Mouse (Mus musculus) naive thymus-derived CD4-positive, alpha-beta T cell, adult 2 months (primary cell): ENCODE data around the gene Irf2bp1.

Source experiments
- DNase-seq: peaks from one replicate; pipeline ENCODE4 v3.0.0-alpha.2; 2011; ENCODE audit warnings: low read depth

Irf2bp1 gene

DNA sequence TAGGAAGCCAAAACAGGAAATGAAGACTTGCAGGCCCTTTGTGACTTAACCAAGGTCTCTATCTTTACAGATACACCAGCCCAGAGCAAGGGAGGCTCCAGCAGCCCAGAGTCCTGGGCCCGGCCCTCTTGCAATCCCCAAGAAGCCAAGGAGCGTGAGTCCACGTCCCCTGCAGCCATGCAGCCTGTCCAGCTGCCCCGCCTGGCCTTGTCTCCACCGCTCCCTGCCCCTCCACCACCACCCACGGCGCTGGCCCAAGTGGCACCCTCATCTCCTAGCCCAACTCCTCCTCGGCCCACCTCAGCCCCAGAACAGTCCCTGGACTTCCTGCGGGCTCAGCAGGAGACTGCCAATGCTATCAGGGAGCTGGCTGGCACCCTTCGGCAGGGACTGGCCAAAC is 3.4 kb upstream of the Irf2bp1 start:
- no peak for DNase-seq

DNA sequence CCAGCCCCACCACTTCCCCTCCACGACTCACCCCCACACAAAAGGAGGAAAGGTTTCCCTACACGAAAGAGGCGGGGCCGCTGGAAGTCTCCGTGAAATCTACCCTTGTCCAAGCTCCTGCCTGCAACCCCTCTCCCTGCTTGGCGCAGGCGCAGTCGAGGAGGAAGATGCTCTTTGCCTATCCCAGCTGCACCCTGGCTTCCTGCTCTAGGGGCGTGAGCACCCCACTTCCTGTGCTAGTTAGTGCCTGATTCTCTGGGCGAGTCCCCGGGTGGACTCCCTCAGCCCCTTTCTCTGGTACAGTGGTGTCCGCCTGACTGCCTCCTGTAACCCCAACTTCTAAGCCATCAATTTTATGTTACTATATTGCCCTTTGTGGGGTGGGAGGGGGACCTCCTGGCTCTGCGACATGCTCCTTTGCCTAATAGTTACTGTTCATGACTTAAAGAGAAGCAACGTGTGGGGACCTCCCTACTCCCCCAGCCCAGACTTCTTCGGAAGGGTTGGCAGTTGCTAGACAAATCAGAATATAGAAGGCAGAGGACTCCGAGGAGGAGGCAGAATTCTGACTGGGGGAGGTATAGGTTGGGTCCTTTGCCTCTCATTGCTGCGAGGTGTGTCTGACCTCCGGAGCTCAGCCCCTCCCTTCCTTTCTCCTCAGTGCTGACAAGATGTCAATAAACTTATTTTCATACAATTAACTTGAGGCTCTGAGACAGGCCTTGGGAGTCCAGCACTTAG is 2.6 kb upstream of the Irf2bp1 start:
- DNase-seq, result peak; percentile 88

DNA sequence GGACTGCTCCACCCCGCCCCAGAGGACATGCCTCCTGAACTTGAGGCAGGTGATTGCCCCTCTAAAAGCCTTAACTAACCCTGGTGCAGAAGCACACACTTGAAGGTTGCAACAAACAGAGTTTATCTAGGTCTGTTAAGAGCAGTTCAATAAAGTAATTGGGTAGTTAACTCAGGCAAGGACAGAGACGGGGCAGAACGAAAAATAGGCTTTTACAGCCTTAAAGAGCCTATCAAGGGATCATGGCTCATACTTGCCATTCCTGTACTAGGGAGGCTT is 2.1 kb upstream of the Irf2bp1 start:
- DNase-seq, result no peak

DNA sequence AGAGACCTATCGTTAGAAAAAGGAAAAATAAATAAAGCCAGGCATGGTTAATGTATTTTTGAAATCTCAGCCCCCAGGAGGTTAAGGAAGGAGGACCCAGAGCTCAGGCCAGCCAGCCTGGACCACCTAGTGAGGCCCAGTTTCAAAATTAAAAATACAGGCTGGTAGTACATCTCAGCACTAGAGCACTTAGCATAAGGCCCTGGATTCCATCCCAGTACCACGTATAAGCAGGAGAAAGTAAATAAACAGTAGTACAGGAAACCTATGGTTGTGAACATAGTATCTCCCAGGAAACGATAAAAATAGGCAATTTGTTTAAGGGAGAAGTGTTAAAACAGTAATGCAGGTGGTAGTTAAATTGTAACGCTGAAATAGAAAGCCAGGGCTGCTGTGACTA is 1.7 kb upstream of the Irf2bp1 start:
- no peak for DNase-seq

DNA sequence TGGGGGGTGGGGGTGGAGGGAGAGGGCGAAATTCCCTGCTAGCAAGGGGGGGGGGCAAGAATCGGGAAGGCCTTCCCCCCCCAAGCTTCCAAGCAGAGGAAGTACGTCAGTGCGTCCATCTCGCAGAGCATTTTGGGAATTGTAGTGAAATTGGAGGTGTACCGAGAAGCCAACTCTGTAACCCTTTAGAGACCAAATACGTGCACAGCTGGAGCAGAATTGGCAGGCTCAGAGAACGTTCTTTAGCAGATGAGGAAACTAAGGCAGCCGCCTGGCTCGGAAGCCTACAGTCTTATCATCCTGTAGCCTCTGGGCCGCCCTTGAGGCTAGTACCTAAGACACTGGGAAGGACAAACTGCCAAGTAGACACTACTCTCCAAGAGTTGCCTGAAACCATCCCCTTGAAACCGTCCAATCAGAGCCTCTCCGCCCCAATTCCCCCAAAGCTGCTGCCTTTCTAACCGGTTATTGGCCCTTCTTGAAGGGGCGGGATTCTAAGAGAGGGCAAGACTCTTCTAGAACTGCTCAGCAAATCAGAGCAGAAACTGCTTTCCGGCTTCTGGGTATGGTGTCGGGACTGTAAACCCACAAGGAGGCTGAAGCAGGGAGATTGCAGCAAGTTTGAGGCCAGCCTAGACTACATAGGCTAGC is 871 bp upstream of the Irf2bp1 start:
- DNase-seq, result peak; percentile 79

DNA sequence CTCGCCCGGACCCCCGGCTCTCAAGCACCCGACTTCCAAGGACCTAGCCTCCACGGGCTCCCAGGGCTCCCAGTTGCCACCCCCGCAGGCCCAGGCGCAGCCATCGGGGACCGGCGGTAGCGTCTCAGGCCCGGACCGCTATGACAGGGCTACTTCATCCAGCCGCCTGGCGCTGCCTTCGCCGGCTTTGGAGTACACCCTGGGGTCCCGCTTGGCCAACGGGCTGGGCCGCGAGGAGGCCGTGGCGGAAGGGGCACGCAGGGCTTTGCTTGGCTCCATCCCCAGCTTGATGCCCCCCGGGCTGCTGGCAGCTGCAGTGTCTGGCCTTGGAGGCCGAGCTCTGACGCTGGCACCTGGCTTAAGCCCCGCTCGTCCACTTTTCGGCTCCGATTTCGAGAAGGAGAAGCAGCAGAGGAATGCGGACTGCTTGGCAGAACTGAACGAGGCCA is 811 bp downstream of the Irf2bp1 start:
- DNase-seq, result no peak

DNA sequence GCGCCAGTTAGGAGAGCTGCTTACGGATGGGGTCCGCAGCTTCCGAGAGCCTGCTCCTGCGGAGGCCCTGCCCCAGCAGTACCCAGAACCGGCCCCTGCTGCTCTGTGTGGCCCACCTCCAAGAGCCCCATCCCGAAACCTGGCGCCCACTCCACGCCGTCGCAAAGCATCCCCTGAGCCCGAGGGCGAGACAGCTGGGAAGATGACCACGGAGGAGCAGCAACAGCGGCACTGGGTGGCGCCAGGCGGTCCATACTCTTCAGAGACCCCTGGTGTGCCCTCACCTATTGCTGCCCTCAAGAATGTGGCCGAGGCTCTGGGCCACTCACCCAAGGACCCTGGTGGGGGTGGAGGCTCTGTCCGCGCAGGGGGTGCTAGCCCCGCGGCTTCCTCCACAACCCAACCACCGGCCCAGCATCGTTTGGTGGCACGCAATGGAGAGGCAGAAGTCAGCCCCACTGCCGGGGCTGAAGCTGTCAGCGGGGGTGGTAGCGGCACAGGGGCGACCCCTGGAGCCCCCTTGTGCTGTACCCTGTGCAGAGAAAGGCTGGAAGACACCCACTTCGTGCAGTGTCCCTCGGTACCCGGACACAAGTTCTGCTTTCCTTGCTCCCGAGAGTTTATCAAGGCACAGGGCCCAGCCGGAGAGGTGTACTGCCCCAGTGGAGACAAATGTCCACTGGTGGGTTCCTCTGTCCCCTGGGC is 1.7 kb downstream of the Irf2bp1 start:
- no peak for DNase-seq

DNA sequence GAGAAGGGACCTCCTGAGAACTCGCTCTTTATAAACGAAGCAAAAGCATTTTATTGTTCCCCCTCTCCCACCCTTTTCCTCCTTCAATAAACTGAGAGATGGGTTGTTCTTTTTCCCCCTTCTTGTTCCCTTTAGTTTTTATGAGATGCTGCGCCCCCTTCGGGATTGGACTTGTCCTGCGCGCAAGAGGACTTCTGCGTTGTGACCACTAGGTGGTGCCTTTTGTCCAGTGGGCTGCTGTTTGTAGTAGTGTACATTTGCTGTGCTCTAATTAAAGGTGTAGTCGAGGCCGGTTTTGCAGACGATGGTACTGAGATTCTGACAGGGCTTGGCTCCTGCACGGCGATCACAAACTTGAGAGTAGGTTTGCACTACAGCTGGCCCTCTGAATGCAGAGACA is 2.6 kb downstream of the Irf2bp1 start:
- DNase-seq, result peak; percentile 90

DNA sequence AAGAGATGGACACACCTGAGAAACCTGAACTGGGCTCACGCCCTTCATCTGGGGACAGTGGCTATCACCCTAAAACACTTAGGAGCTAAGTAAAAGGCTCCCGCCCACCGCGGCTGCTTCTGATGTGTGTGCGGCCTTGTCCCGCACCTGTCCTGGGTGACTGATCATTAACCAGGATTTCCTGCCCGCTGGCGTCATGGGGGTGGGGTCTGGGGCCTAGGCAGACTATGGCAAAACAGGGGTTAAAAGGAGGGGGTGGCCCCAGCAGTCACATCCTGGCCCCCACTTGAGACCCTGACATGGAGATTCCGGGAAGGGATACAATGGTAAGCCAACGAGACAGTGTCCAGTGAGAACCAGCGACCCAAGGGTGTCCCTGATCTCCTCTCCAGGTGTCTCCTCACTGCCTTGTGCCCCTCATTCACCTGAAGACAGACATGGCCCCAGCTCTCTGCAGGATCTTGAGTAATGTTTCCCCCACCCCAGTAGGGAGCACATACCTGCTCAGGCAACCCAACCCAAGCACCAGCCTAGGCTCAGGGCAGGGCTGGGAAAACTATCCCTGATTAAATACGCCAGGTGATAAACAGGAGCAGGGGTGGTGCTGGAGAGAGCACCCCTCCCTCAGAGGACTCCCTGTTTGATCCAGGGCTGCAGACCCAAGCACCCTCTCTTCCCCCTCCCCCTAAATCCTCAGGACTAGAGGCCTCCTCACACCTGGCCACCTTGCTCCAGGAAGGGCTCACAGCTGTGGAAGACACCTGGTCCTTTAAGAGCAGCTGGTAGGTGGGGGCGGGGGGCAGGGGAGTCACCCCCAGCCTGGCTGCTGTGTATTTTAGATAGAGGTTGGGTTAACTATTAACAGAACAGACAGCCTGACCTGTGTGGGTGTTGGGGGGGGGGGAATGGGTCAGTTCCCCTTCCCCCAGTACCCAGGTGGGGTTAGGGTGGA is 3.5 kb downstream of the Irf2bp1 start:
- no peak for DNase-seq

DNA sequence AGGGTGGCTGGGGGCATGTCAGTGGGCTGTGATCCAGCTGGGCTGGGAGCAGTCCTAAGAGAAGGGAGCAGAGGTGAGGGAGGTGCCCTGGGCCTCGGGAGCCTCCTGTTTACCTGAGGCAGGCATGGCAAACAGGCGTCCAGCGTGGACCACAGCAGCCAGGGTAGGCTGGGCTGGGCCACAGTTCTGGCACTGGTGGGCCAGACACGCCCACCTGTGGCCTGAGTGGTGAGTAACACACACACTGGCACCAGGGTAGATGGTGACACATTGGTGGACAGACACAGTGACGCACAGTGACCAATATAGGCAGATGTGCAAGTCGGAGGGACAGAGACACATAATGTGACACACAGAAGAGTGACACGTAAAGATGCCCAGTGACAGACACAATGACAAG is 6.7 kb downstream of the Irf2bp1 start:
- DNase-seq, result no peak

DNA sequence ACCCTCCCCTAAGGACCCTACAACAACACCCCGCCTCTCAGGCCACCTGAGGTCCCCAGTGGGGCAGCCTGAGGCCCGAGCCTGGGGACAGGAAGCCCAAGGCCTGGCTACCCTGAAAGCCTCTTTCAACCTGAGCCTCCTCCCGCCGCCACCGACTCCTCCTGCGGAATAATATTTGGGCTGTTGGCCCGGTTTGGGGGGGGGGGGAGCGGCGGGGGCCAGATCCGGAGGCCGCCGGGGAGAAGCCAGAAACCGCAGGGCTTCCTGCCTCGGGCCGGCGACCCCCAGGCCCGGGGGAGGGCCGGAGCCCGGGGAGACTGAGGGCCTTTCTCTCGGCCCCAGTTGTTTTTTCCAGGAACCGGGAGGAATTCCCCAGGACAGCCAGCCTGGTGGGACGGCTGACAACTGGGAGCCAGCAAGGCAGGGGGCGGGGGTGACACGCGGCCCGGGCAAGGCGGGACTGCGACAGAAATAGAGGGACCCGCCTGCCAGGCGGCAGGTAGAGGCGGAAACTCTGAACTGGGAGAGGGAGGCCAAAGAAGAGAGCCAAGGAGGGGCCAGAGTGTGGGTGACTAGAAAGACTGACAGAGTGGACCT is 8.3 kb downstream of the Irf2bp1 start:
- DNase-seq, result no peak

DNA sequence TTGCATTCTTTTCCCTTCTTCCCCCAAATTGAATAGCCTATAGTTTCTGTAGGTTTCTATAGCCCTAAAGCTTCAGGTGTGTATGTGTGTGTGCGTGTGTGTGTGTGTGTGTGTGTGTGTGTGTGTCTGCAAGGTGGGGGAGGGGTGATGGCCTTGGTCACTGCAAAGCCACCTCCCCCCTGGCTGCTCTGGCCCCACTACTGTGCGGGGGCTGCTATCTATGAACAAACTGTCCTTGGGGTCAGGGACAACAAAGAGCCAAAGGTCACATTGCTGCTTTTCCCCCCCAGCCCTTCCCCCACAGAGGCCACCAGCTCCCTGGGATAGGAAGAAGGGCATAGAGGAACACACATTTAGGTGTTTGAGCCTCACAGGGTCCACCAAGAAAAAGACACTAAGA is 9.0 kb downstream of the Irf2bp1 start:
- no peak for DNase-seq

DNA sequence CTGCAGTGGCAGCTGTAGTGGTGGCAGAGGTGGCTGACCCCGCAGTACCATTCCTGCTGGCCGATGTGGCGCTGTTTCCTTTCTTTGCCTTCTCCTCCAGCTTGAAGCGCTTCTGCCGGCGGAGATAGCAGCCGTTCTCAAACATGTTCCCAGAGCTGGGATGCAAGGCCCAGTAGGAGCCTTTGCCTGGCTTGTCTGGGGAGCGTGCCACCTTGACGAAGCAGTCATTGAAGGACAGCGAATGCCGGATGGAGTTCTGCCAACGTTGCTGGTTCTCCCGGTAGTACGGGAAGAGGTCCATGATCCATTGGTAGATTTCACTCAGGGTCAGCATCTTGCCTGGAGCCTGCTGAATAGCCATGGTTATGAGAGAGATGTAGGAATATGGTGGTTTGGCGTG is 10.6 kb downstream of the Irf2bp1 start:
- DNase-seq, result no peak

DNA sequence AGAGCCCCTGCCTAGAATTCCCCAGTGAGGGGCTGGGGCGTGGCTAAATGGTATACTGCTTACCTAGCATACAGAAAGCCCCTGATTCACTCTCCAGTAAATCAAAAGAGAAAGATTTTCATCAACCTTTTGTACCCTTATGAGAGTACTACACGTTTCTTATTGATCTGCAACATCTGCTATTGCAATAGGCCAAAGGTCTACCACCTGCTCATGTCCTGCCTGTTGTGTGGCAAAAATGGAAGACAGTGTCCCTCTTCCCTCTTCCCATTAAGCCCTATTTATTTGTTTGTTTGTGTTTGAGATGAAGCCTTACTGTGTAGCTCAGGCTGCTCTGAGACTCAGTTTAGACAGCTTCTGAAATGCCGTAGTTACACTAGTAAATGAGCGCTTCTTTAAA is 12.2 kb downstream of the Irf2bp1 start:
- no peak for DNase-seq

DNA sequence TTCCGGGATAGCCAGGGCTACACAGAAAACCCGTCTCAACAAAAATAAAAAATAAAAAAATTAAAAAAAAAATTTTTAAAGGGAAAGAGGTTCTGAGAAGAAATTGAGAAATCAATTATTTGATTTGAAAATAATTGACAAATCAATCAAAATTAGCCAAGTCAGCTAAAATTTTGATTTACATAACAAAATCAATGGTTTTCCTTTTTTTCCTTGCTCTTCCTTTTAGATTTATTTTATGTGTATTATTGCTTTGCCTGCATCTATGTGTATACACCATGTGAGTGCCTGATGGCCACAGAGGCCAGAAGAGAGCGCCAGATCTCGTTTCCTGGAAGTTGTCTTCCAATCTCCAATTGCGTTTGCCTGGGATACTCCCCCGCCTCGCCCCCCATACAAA is 14.1 kb downstream of the Irf2bp1 start:
- DNase-seq, result no peak

DNA sequence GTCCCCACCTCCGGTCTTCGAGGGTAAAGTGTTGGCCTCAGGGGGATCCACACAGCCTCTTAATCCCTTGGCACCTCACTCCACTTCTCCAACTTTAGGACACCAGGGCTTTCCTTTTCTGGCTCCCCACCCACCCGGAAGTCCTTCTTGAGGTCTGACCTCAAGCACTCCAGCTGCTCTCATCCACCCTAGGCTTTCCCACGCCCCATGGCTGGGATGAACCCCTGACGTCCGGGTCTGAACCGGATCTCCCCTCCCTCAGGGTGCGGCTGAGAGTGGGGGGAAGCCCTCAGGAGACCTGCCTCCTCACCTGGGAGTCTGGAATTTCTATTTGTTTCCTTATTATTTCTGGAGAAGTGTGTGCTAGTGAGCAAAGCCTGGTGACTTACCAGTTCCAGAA is 17.2 kb downstream of the Irf2bp1 start:
- no peak for DNase-seq

DNA sequence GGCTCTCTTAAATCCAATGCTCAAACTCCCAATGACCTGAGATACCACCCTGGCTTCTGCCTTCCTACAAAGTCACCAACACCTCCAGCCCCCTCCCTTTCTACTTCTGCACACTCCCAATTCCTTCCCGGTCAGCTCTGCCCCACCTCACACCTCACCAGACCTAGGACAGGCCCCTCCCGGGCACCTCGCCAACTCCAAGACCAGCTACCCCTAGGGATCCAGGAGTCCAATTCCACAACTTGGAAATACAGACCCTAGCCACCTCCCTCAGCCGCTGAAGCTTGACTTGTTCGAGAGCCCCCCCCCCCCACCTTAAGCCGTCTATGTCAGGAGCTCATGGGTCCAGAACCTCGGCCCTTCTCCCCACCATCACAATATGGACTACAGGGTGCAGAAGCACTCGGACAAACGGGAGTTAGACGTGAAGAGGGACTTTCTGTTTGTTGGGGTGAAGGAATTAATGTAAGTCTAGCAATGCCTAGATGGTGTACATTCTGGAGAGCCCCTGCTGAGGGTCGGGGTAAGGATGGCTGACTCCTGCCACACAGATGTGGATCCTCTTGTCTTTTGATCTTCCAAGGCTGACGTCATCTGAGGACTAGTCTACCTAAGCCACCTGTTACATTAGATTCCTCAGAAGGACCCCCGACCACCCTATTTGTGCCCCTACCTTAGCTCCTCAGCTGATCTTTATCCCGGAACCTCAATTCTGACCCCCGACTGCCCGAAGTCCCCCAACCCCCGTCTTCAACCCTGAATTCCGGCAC is 18.5 kb downstream of the Irf2bp1 start:
- DNase-seq, result no peak

DNA sequence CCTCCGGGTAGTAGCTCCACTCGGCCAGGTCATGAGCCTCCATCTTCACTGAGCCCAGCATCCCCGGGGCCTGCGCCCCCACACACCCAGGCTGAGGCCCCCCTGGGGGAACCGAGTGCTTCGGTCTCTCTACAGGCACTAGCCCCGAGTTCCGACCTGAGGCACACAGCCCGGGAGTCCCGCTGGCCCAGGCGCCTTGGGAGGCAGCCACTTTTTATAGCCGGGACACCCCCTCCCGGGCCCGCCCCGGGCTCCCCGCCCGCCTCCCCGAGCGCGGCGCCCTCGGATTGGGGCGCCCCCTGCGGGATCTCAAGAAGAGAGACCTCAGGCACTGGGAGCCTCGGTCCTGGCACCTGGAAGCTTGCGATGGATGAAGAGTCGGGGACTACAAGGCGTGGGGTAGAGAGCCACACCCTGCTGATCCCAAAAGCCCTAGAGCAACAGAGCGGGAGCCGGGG is 19.5 kb downstream of the Irf2bp1 start, which contains the start of gene Foxa3:
Gene Foxa3, minus strand, starts transcription at position 182 of the 458 bp plus-strand sequence.
- peak; percentile 71 for DNase-seq

DNA sequence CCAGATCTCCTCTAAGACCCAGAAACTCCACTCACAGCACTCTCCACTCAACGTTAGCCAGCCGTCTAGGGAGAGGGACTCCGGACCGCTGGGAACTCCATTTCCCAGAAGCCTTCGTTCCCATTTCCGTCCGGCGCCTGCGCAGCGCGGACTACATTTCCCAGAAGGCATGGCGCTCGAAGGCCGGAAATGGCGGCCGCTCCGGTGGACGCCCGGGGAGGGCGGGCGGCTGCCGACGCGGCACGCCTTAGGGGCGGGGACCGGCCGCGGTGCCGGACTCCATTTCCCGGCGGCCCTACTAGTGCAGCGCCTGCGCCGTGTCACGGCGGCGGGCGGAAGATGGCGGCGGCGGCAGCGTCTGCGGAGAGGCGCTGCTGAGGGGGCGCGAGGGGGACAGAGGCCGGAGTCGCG is 20.3 kb downstream of the Irf2bp1 start, which contains the start of gene Sympk:
Gene Sympk, plus strand, starts transcription at position 282 of the 411 bp plus-strand sequence.
- DNase-seq, result peak; percentile 97

DNA sequence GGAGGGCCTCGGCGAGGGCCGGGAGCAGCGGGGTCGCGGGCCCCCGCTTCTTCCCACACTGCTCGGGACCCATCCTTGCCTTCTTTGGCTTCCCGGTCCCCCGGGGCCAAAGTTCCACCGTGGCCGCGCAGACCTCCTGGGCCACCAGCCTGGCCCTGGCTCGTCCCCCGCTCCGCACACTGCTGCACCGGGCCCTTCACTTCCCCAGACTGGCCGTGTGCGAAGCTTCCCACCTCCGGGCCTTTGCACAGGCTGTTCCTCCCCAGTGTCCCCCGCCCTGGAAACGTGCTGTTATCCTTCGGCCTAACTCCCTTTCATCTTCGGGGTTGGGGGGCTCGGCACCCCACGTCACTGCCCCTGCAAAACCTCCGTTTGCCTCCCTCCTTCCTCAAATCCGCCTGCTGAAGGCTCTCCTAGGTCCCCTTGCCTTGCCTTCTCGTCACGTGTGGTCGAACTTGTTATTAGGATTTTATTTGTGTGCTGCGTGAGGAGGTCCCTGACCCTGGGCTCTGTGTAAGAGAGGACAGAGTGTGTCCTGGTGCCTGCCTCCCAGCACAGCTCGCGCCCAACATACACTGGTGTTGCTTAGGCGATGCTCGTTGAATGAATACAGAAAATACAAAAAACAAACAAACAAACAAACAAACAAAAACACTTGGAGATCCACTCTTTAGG is 20.9 kb downstream of the Irf2bp1 start:
- DNase-seq, result peak; percentile 55
